Comparison of ENCODE assay signal across 20 mouse cellular contexts in the genomic region with DNA sequence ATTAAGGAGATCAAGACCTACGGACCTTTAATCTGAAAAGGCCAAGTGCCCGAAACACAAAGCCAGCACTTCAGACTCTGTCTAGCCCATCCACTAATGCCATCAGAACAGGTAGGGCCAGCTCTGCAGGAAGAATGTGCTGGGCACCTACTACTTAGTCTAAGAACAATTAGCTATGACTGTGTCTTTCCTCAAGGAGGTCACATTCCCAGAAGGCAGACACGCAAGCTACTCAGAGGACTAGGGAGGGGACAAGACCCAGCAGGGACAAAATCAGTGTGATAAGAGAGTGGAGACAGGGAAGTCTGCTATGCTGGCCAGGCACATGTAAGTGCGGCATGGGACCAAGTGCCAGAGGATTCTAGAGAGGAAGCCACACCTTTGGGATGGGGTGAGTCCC. TPM values are rescaled to one million over a fixed set of nuclear protein-coding genes. Genes with fewer than 3 reads are reported as not detected.
A peak's percentile ranks its signal among the peaks of the same experiment; 100 is the strongest.
DNase-seq lines count a peak whose midpoint lies in the region; ATAC-seq and TF ChIP-seq lines count a peak whose summit lies in the region.
"Had no signal": no experiment of that assay in that cellular context is flagged by ENCODE, and none has a peak within 500 bp of the region (broad histone marks: within the 10 kb centered on the region; RNA-seq: fewer than 3 reads in every experiment).

No protein-coding gene starts in this region.

- H3K27ac ChIP-seq in heart, embryonic 15.5 days = peak overlapping the region; percentile 16; the same call in 1 of the 2 replicates
- no peak overlapping the region for H3K27ac ChIP-seq in heart, adult 2 months
- H3K27ac ChIP-seq in liver, adult 2 months (replicated peaks; ENCODE audit: insufficient read depth, low read depth, low read length) = peak overlapping the region; percentile 52
- no peak overlapping the region for H3K27ac ChIP-seq in lung, embryonic 16.5 days (ENCODE audit: low read length)
- H3K27ac ChIP-seq in stomach, embryonic 16.5 days (ENCODE audit: low read length) = peak overlapping the region; percentile 60; the same call in 1 of the 2 replicates
- H3K27ac ChIP-seq: embryonic facial prominence, embryonic 13.5 days; hindbrain, embryonic 14.5 days; limb, embryonic 10.5 days; liver, embryonic 13.5 days; midbrain, embryonic 13.5 days had no signal

- no peaks in the 10 kb centered on the region for H3K36me3 ChIP-seq in heart, embryonic 15.5 days
- H3K36me3 ChIP-seq in heart, adult 2 months (ENCODE audit: control insufficient read depth, insufficient read depth, low read length) = peaks cover 14% of the 10 kb centered on the region
- H3K36me3 ChIP-seq in liver, adult 2 months (ENCODE audit: control insufficient read depth, insufficient read depth, low read length) = no peaks in the 10 kb centered on the region
- H3K36me3 ChIP-seq in lung, embryonic 16.5 days (ENCODE audit: control insufficient read depth, insufficient read depth, low read length) = no peaks in the 10 kb centered on the region
- no peaks in the 10 kb centered on the region for H3K36me3 ChIP-seq in stomach, embryonic 16.5 days (ENCODE audit: control insufficient read depth, insufficient read depth, low read length)
- H3K36me3 ChIP-seq: embryonic facial prominence, embryonic 13.5 days; limb, embryonic 10.5 days; liver, embryonic 13.5 days; midbrain, embryonic 13.5 days had no signal

- TF ChIP-seq EP300 in heart, adult 2 months (IDR thresholded peaks at IDR 0.05; ENCODE audit: insufficient read depth, low read depth, low read length) = no peak

- no peak for DNase-seq in heart, adult 2 months
- DNase-seq in liver, adult 2 months (ENCODE audit: extremely low read depth, low read depth, low spot score) = no peak
- no peak for DNase-seq in liver
- DNase-seq in thymus, postnatal 36 days = no peak
- DNase-seq: adrenal gland, postnatal 10 days; cerebellum, adult 11 months; gastrocnemius, postnatal 10 days; kidney, adult 18-20 months; liver, embryonic 13.5 days; right cerebral cortex, postnatal 14 days had no signal

- no peak for TF ChIP-seq POLR2A in heart, adult 2 months (IDR thresholded peaks at IDR 0.05; ENCODE audit: insufficient read depth, low read depth, low read length)
- TF ChIP-seq POLR2A in liver, adult 2 months (IDR thresholded peaks at IDR 0.05; ENCODE audit: extremely low read depth, insufficient read depth, low read length) = no peak

- peaks cover 11% of the 10 kb centered on the region for H3K79me2 ChIP-seq in heart, adult 2 months (replicated peaks; ENCODE audit: control insufficient read depth, insufficient read depth, low read length)
- peaks cover 48% of the 10 kb centered on the region for H3K79me2 ChIP-seq in liver, adult 2 months (ENCODE audit: control insufficient read depth, insufficient read depth, low read length)

- no peak for TF ChIP-seq CTCF in heart, adult 2 months (IDR thresholded peaks at IDR 0.05)
- TF ChIP-seq CTCF in liver, adult 2 months (IDR thresholded peaks at IDR 0.05; ENCODE audit: low read depth, low read length) = no peak

- 43% methylated on average over 4 of the region's 4 CpGs for WGBS in heart, embryonic 15.5 days
- 49% methylated on average over 4 of the region's 4 CpGs for WGBS in heart, adult 2 months
- 42% methylated on average over 4 of the region's 4 CpGs for WGBS in liver, adult 2 months
- 53% methylated on average over 4 of the region's 4 CpGs for WGBS in lung, embryonic 16.5 days
- WGBS in stomach, embryonic 16.5 days = 74% methylated on average over 4 of the region's 4 CpGs

- no peaks in the 10 kb centered on the region for H3K27me3 ChIP-seq in heart, embryonic 15.5 days
- H3K27me3 ChIP-seq in heart, adult 2 months (ENCODE audit: control insufficient read depth, insufficient read depth, low read length) = no peaks in the 10 kb centered on the region
- H3K27me3 ChIP-seq in liver, adult 2 months (ENCODE audit: control insufficient read depth, insufficient read depth, low read length) = no peaks in the 10 kb centered on the region
- no peaks in the 10 kb centered on the region for H3K27me3 ChIP-seq in lung, embryonic 16.5 days (ENCODE audit: control insufficient read depth, insufficient read depth, low read depth, low read length)
- H3K27me3 ChIP-seq in stomach, embryonic 16.5 days (ENCODE audit: control insufficient read depth, insufficient read depth, low read length) = no peaks in the 10 kb centered on the region
- H3K27me3 ChIP-seq: embryonic facial prominence, embryonic 13.5 days; liver, embryonic 13.5 days; midbrain, embryonic 13.5 days had no signal

- no peaks in the 10 kb centered on the region for H3K9me3 ChIP-seq in heart, embryonic 15.5 days (replicated peaks)
- no peaks in the 10 kb centered on the region for H3K9me3 ChIP-seq in lung, embryonic 16.5 days (ENCODE audit: control insufficient read depth, low read length)
- no peaks in the 10 kb centered on the region for H3K9me3 ChIP-seq in stomach, embryonic 16.5 days (replicated peaks; ENCODE audit: control insufficient read depth, low read length)
- H3K9me3 ChIP-seq: embryonic facial prominence, embryonic 13.5 days; limb, embryonic 10.5 days; liver, embryonic 13.5 days; midbrain, embryonic 13.5 days had no signal

- H3K4me3 ChIP-seq in heart, embryonic 15.5 days = no peak overlapping the region
- H3K4me3 ChIP-seq in heart, adult 2 months = no peak overlapping the region
- no peak overlapping the region for H3K4me3 ChIP-seq in liver, adult 2 months (ENCODE audit: insufficient read depth, low read depth, low read length)
- no peak overlapping the region for H3K4me3 ChIP-seq in lung, embryonic 16.5 days (ENCODE audit: low read length)
- no peak overlapping the region for H3K4me3 ChIP-seq in stomach, embryonic 16.5 days (replicated peaks; ENCODE audit: low read length)
- H3K4me3 ChIP-seq: embryonic facial prominence, embryonic 13.5 days; limb, embryonic 10.5 days; liver, embryonic 13.5 days; midbrain, embryonic 13.5 days had no signal

- H3K9ac ChIP-seq in heart, embryonic 15.5 days = no peak overlapping the region
- no peak overlapping the region for H3K9ac ChIP-seq in heart, adult 2 months (ENCODE audit: low read depth, low read length)
- no peak overlapping the region for H3K9ac ChIP-seq in liver, adult 2 months (ENCODE audit: low read depth, low read length)
- no peak overlapping the region for H3K9ac ChIP-seq in lung, embryonic 16.5 days (ENCODE audit: low read length)
- H3K9ac ChIP-seq in stomach, embryonic 16.5 days (ENCODE audit: low read length) = no peak overlapping the region
- H3K9ac ChIP-seq: embryonic facial prominence, embryonic 13.5 days; hindbrain, embryonic 14.5 days; liver, embryonic 13.5 days; midbrain, embryonic 13.5 days had no signal

- no peak overlapping the region for H3K4me2 ChIP-seq in heart, embryonic 15.5 days
- no peak overlapping the region for H3K4me2 ChIP-seq in lung, embryonic 16.5 days (ENCODE audit: low read depth, low read length)
- H3K4me2 ChIP-seq in stomach, embryonic 16.5 days (ENCODE audit: low read depth, low read length) = no peak overlapping the region
- H3K4me2 ChIP-seq: embryonic facial prominence, embryonic 13.5 days; hindbrain, embryonic 14.5 days; liver, embryonic 13.5 days; midbrain, embryonic 13.5 days had no signal

- no peak for ATAC-seq in heart, embryonic 15.5 days (replicated peaks; ENCODE audit: insufficient number of reproducible peaks, insufficient read depth, low FRiP score, low read depth)
- ATAC-seq in lung, embryonic 16.5 days (ENCODE audit: low read depth) = peak; percentile 51
- peak; percentile 42; the same call in 1 of the 2 replicates for ATAC-seq in stomach, embryonic 16.5 days (ENCODE audit: insufficient read depth, low FRiP score)
- ATAC-seq in inflammation-experienced regulatory T-cells, adult 6 months = no peak
- ATAC-seq: midbrain, embryonic 13.5 days had no signal

- intact Hi-C loops in heart, adult 2 months (cut with DNase I) = no loop called here

- peaks cover 93% of the 10 kb centered on the region for H3K4me1 ChIP-seq in heart, embryonic 15.5 days (replicated peaks)
- H3K4me1 ChIP-seq in heart, adult 2 months (ENCODE audit: control insufficient read depth, insufficient read depth, low read length) = peaks cover 17% of the 10 kb centered on the region
- peaks cover 68% of the 10 kb centered on the region for H3K4me1 ChIP-seq in liver, adult 2 months (ENCODE audit: control insufficient read depth, insufficient read depth, low read length)
- H3K4me1 ChIP-seq in lung, embryonic 16.5 days (replicated peaks; ENCODE audit: control insufficient read depth, insufficient read depth, low read length) = peaks cover 70% of the 10 kb centered on the region
- H3K4me1 ChIP-seq in stomach, embryonic 16.5 days (ENCODE audit: control insufficient read depth, insufficient read depth, low read length) = peaks cover 45% of the 10 kb centered on the region

RNA-seq across cellular contexts. Expression of gene Abhd17c, which starts 13.0 kb away (rescaled TPM):
- 58.4 and 58.7 TPM in 2 replicates for polyA plus RNA-seq in heart, embryonic 15.5 days (2015; fragmentation: Nextera tagmentation; extraction: Ambion mirVana)
- 10 to 100 TPM; 32.7 to 34.8 TPM for total RNA-seq in heart, adult 2 months (2021)
- 29.5 and 40.8 TPM in 2 replicates for polyA plus RNA-seq in heart, adult 2 months (2012; rRNA removed)
- 32.4 and 49.3 TPM in 2 replicates for total RNA-seq in liver, adult 2 months (2014; rRNA removed)
- polyA plus RNA-seq in liver, adult 2 months (2012; rRNA removed) = 102 and 104 TPM in 2 replicates
- 9.4 and 9.8 TPM in 2 replicates for polyA plus RNA-seq in lung, embryonic 16.5 days (2015; fragmentation: Nextera tagmentation; extraction: Ambion mirVana)
- 7.4 and 8.9 TPM in 2 replicates for polyA plus RNA-seq in stomach, embryonic 16.5 days (2015; fragmentation: Nextera tagmentation; extraction: Ambion mirVana)
- 10 to 100 TPM in 2 of 3 experiments, 1 to 10 TPM in 1; 7.1 to 14.5 (median 10.9) TPM for polyA plus RNA-seq in inflammation-experienced regulatory T-cells, adult 6 months (2017; shearing (Covaris generic))

RNA-seq across cellular contexts. Expression of gene Cemip, which starts 52.4 kb away (rescaled TPM):
- polyA plus RNA-seq in heart, embryonic 15.5 days (2015; fragmentation: Nextera tagmentation; extraction: Ambion mirVana) = 0.60 TPM in 2 replicates
- under 1 TPM in 1 of 2 experiments, not detected in 1; 0.14 TPM for total RNA-seq in heart, adult 2 months (2021)
- 0.12 TPM in 1 of 2 replicates, not detected in the other for polyA plus RNA-seq in heart, adult 2 months (2012; rRNA removed)
- 0.07 TPM in 1 of 2 replicates, not detected in the other for total RNA-seq in liver, adult 2 months (2014; rRNA removed)
- not detected in 2 replicates for polyA plus RNA-seq in liver, adult 2 months (2012; rRNA removed)
- polyA plus RNA-seq in lung, embryonic 16.5 days (2015; fragmentation: Nextera tagmentation; extraction: Ambion mirVana) = 1.4 and 1.5 TPM in 2 replicates
- 0.50 and 0.59 TPM in 2 replicates for polyA plus RNA-seq in stomach, embryonic 16.5 days (2015; fragmentation: Nextera tagmentation; extraction: Ambion mirVana)
- polyA plus RNA-seq in inflammation-experienced regulatory T-cells, adult 6 months (2017; shearing (Covaris generic)) = under 1 TPM in 1 of 3 experiments, not detected in 2; 0.20 TPM
- total RNA-seq: common myeloid progenitor, adult 5-6 weeks; megakaryocyte progenitor cell, adult 5-6 weeks had no signal
- polyA plus RNA-seq: limb, embryonic 10.5 days had no signal

Comparison
In these comparisons a context has a peak if more than half of its experiments do, and no peak if none do; other contexts are left out.
1. H3K27ac ChIP-seq: peak in heart, embryonic 15.5 days (single experiment), liver, adult 2 months (single experiment) and stomach, embryonic 16.5 days (single experiment); none in heart, adult 2 months (single experiment) and lung, embryonic 16.5 days (single experiment).
2. ATAC-seq: peak in lung, embryonic 16.5 days (single experiment) and stomach, embryonic 16.5 days (single experiment); none in heart, embryonic 15.5 days (single experiment) and inflammation-experienced regulatory T-cells, adult 6 months (single experiment).